Mouse (Mus musculus) gastrocnemius, adult 8-10 months (tissue): ENCODE measurements around the gene Nlk. TPM values are rescaled to one million over a fixed set of nuclear protein-coding genes. Genes with fewer than 3 reads are reported as not detected.
"Not testable (repeated sequence)": the region's sequence is repeated elsewhere in the genome, so short reads cannot be mapped to it uniquely, and the experiment has no call there.

Experiments
- DNase-seq, 2 experiments: peaks; one replicate each; pipeline ENCODE4 v3.0.0; 2022; ENCODE audit warnings: low spot score in 2 of 2
- total RNA-seq, 4 experiments: library from RNA; stranded (reverse); gene quantifications; 2 replicates each; pipeline ENCODE4 v1.2.4; 2022

The Nlk gene
- total RNA-seq, 4 experiments from 2014 or later = 7.7 to 10.8 (median 8.9) TPM

GRCm38 (mm10) chr11:78549491-78549987 lies 147.6 kb downstream of the Nlk start:
- DNase-seq = no peak

GRCm38 (mm10) chr11:78547718-78548460 lies 149.3 kb downstream of the Nlk start:
- DNase-seq = no peak

GRCm38 (mm10) chr11:78545181-78545580 lies 152.0 kb downstream of the Nlk start:
- DNase-seq = no peak

- no peak for DNase-seq
Observed at GRCm38 (mm10) chr11:78544449-78545111, 152.6 kb downstream of the Nlk start.

GRCm38 (mm10) chr11:78540358-78540757 lies 156.8 kb downstream of the Nlk start:
- DNase-seq = no peak

GRCm38 (mm10) chr11:78536690-78537084 lies 160.5 kb downstream of the Nlk start:
- no peak for DNase-seq

- peak; percentile 94 to 97 for DNase-seq
Observed at GRCm38 (mm10) chr11:78536080-78536689, 161.0 kb downstream of the Nlk start, which contains the start of the genes Tnfaip1 and Ift20. Tnfaip1 (minus strand) TSS chr11:78536332. Ift20 (plus strand) TSS chr11:78536361.

- DNase-seq = no peak
Observed at GRCm38 (mm10) chr11:78535376-78536079, 161.6 kb downstream of the Nlk start.

GRCm38 (mm10) chr11:78534516-78534915 lies 162.7 kb downstream of the Nlk start:
- no peak for DNase-seq

GRCm38 (mm10) chr11:78531515-78531914 lies 165.7 kb downstream of the Nlk start:
- DNase-seq = not testable (repeated sequence)

GRCm38 (mm10) chr11:78531046-78531445 lies 166.1 kb downstream of the Nlk start:
- no peak for DNase-seq

- DNase-seq = no peak
Observed at GRCm38 (mm10) chr11:78530001-78530400, 167.2 kb downstream of the Nlk start.

GRCm38 (mm10) chr11:78528714-78529113 lies 168.5 kb downstream of the Nlk start:
- DNase-seq = no peak

GRCm38 (mm10) chr11:78524838-78525237 lies 172.3 kb downstream of the Nlk start:
- no peak for DNase-seq

GRCm38 (mm10) chr11:78523241-78523955 lies 173.8 kb downstream of the Nlk start:
- DNase-seq = no peak

GRCm38 (mm10) chr11:78522481-78522997 lies 174.6 kb downstream of the Nlk start:
- DNase-seq = peak in 1 of 2 experiments; percentile 25

- DNase-seq = no peak
Observed at GRCm38 (mm10) chr11:78521880-78522279, 175.3 kb downstream of the Nlk start.

- no peak for DNase-seq
Observed at GRCm38 (mm10) chr11:78518931-78519330, 178.2 kb downstream of the Nlk start.
